Mouse (Mus musculus) heart, postnatal 0 days (tissue): ENCODE results near the gene Cldn18. TPM values are rescaled to one million over a fixed set of nuclear protein-coding genes. Genes with fewer than 3 reads are reported as not detected.

Experiments used
- ATAC-seq: fragments of 200-750 bp; cut with Nextera tagmentation; 2 replicates; pipeline ENCODE4 v1.8.0; 2017; ENCODE audit warnings: low read depth, moderate number of reproducible peaks, moderate library complexity; ENCODE audit not compliant: insufficient read depth
- DNase-seq: peaks from one replicate; pipeline ENCODE4 v3.0.0-alpha.2; 2016; ENCODE audit warnings: low spot score
- H3K27ac ChIP-seq: fragments of 300-500 bp; sonication (generic); 2 replicates; pipeline ENCODE4 v1.5.1; 2014; ENCODE audit warnings: low read depth, mild to moderate bottlenecking
- H3K27me3 ChIP-seq: fragments of 300-500 bp; sonication (generic); 2 replicates; pipeline ENCODE4 v1.6.1; 2014; ENCODE audit warnings: low read length, mixed read lengths; ENCODE audit not compliant: control insufficient read depth, insufficient read depth
- H3K36me3 ChIP-seq: fragments of 300-500 bp; sonication (generic); replicated peaks from 2 replicates; pipeline ENCODE4 v1.6.1; 2014; ENCODE audit warnings: low read length, mixed read lengths; ENCODE audit not compliant: control insufficient read depth, insufficient read depth
- H3K4me1 ChIP-seq: fragments of 300-500 bp; sonication (generic); 2 replicates; pipeline ENCODE4 v1.6.1; 2014; ENCODE audit warnings: antibody characterized with exemption; ENCODE audit not compliant: control insufficient read depth, insufficient read depth
- H3K4me2 ChIP-seq: fragments of 300-500 bp; sonication (generic); 2 replicates; pipeline ENCODE4 v1.6.1; 2014; ENCODE audit warnings: low read depth, mild to moderate bottlenecking, low read length, moderate library complexity
- H3K4me3 ChIP-seq: fragments of 300-500 bp; sonication (generic); 2 replicates; pipeline ENCODE4 v1.5.1; 2014; ENCODE audit warnings: low read depth, low read length
- H3K9ac ChIP-seq: fragments of 300-500 bp; sonication (generic); replicated peaks from 2 replicates; pipeline ENCODE4 v1.6.1; 2014; ENCODE audit warnings: low read depth, low read length, mixed read lengths
- H3K9me3 ChIP-seq: fragments of 300-500 bp; sonication (generic); replicated peaks from 2 replicates; pipeline ENCODE4 v1.6.1; 2016; ENCODE audit warnings: low read length; ENCODE audit not compliant: control insufficient read depth
- CTCF ChIP-seq: IDR thresholded peaks from 2 replicates; pipeline ENCODE4 v1.5.1; 2016; ENCODE audit warnings: antibody characterized with exemption, control low read depth, low read depth
- EP300 ChIP-seq: IDR thresholded peaks from 2 replicates; pipeline ENCODE4 v1.6.1; 2016; ENCODE audit warnings: antibody characterized with exemption, low read depth
- WGBS: fragments of 180-500 bp; shearing (Covaris S2); extraction: QIAGEN DNeasy Blood & Tissue Kit; methylation state at CpG from one replicate; pipeline ENCODE4 v1.1.7; 2014; 5-methylcytosine and 5-hydroxymethylcytosine counted together
- polyA plus RNA-seq: library from polyadenylated mRNA; unstranded; fragments of >200 nt; fragmentation: Nextera tagmentation; extraction: Ambion mirVana; gene quantifications from 2 replicates; pipeline ENCODE4 v1.2.1, GENCODE M21; 2015
- total RNA-seq: library from RNA; depleted of rRNA; stranded (reverse); fragments of >200 nt; gene quantifications from 2 replicates; pipeline ENCODE4 v1.2.3, GENCODE M21; 2014; ENCODE audit warnings: low replicate concordance

Gene Cldn18
- total and polyA plus RNA-seq, 2 experiments from 2014 or later, result 0.22 TPM; not detected in 1

GRCm38 (mm10) chr9:99681980-99682570 lies 35.0 kb downstream of the Cldn18 start:
- H3K4me3 ChIP-seq, result peak overlapping the region; percentile 17
- 23% methylated on average over 21 of the region's 21 CpGs for WGBS
- 0 out of 2 replicates have a peak, but pooled peaks have one; percentile 5 for TF ChIP-seq CTCF
- TF ChIP-seq EP300, result no peak
- H3K27me3 ChIP-seq, result no peaks in the 10 kb centered on the region
- no peaks in the 10 kb centered on the region for H3K36me3 ChIP-seq
- peak overlapping the region; percentile 55 for H3K4me2 ChIP-seq
- no peaks in the 10 kb centered on the region; the same call in none of the 2 replicates for H3K4me1 ChIP-seq
- peak; percentile 20 for DNase-seq
- H3K27ac ChIP-seq, result no peak overlapping the region
- no peak for ATAC-seq
- H3K9ac ChIP-seq, result no peak overlapping the region
- H3K9me3 ChIP-seq, result no peaks in the 10 kb centered on the region

GRCm38 (mm10) chr9:99675714-99676113 lies 41.4 kb downstream of the Cldn18 start:
- H3K9me3 ChIP-seq, result no peaks in the 10 kb centered on the region
- no peaks in the 10 kb centered on the region for H3K36me3 ChIP-seq
- TF ChIP-seq EP300 (no peak), CTCF (no peak)
- DNase-seq (no peak), ATAC-seq (no peak)
- H3K9ac ChIP-seq, result no peak overlapping the region
- H3K4me2 ChIP-seq, result no peak overlapping the region
- no peaks in the 10 kb centered on the region for H3K4me1 ChIP-seq
- H3K27ac ChIP-seq, result no peak overlapping the region
- no peaks in the 10 kb centered on the region for H3K27me3 ChIP-seq
- H3K4me3 ChIP-seq, result no peak overlapping the region
- 90% methylated on average over 3 of the region's 3 CpGs for WGBS

GRCm38 (mm10) chr9:99671603-99672002 lies 45.5 kb downstream of the Cldn18 start:
- Histone ChIP-seq H3K4me3 (no peak overlapping the region), H3K9ac (no peak overlapping the region), H3K4me1 (no peaks in the 10 kb centered on the region), H3K27me3 (no peaks in the 10 kb centered on the region), H3K4me2 (no peak overlapping the region), H3K27ac (no peak overlapping the region), H3K9me3 (no peaks in the 10 kb centered on the region), H3K36me3 (peaks cover 31% of the 10 kb centered on the region)
- DNase-seq (no peak), ATAC-seq (no peak)
- TF ChIP-seq EP300 (no peak), CTCF (peak; percentile 30)
- 42% methylated on average over 2 of the region's 2 CpGs for WGBS

- Histone ChIP-seq H3K4me3 (no peak overlapping the region), H3K27me3 (no peaks in the 10 kb centered on the region), H3K4me2 (no peak overlapping the region), H3K27ac (no peak overlapping the region), H3K36me3 (peaks cover 64% of the 10 kb centered on the region), H3K9me3 (no peaks in the 10 kb centered on the region), H3K4me1 (no peaks in the 10 kb centered on the region), H3K9ac (no peak overlapping the region)
- TF ChIP-seq CTCF (no peak), EP300 (no peak)
- ATAC-seq (no peak), DNase-seq (no peak)
- 84% methylated on average over 8 of the region's 8 CpGs for WGBS
Measured at GRCm38 (mm10) chr9:99667596-99667995, 49.5 kb downstream of the Cldn18 start.

GRCm38 (mm10) chr9:99662887-99663286 lies 54.2 kb downstream of the Cldn18 start:
- ATAC-seq, result no peak
- Histone ChIP-seq H3K9ac (no peak overlapping the region), H3K4me2 (no peak overlapping the region), H3K27ac (no peak overlapping the region), H3K27me3 (no peaks in the 10 kb centered on the region), H3K9me3 (no peaks in the 10 kb centered on the region), H3K36me3 (peaks cover 49% of the 10 kb centered on the region), H3K4me3 (no peak overlapping the region), H3K4me1 (no peaks in the 10 kb centered on the region)
- WGBS, result 86% methylated on average over 10 of the region's 10 CpGs
- TF ChIP-seq EP300 (no peak), CTCF (no peak)
- no peak for DNase-seq

- H3K4me3 ChIP-seq, result no peak overlapping the region
- peak overlapping the region; percentile 23; the same call in 1 of the 2 replicates for H3K4me2 ChIP-seq
- no peak overlapping the region for H3K27ac ChIP-seq
- no peak overlapping the region for H3K9ac ChIP-seq
- H3K9me3 ChIP-seq, result no peaks in the 10 kb centered on the region
- H3K27me3 ChIP-seq, result no peaks in the 10 kb centered on the region
- H3K36me3 ChIP-seq, result peaks cover 48% of the 10 kb centered on the region
- peak; percentile 81 for TF ChIP-seq CTCF
- TF ChIP-seq EP300, result no peak
- H3K4me1 ChIP-seq, result no peaks in the 10 kb centered on the region
- peak; percentile 47; the same call in 1 of the 2 replicates for ATAC-seq
- WGBS, result 25% methylated on average over 7 of the region's 7 CpGs
- DNase-seq, result peak; percentile 43
Measured at GRCm38 (mm10) chr9:99662406-99662805, 54.7 kb downstream of the Cldn18 start.
